Mouse (Mus musculus): ENCODE results near the gene Rab5a. TPM values are rescaled to one million over a fixed set of nuclear protein-coding genes. Genes with fewer than 3 reads are reported as not detected.
A peak's percentile ranks its signal among the peaks of the same experiment; 100 is the strongest.

Rab5a gene
- total and polyA plus RNA-seq, 2 experiments from 2014 or later = 40.5 to 58.1 TPM

DNA sequence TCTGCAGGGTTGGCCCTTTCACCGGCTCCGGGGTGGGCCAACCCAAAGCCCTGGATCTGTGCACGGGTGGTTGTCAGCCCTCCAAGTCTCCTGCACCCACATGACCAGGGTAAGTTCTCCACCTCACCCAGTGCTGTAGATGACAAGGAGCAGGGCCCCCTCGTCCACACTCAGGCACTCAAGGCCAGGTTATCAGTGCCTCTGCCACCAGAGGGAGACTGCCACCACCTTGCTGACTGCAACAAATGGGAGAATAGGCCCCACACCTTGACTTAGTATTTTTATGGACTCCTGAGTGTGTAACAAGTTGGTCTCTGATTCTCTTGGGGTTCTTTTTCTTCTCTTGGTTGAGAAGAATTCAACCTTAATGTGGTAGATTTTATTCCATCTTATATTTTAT, 13.5 kb upstream of the Rab5a start:
- H3K36me3 ChIP-seq (replicated peaks; ENCODE audit: control insufficient read depth, insufficient read depth, low read length) = no peaks in the 10 kb centered on the region
- H3K4me3 ChIP-seq (ENCODE audit: low read depth, low read length) = no peak overlapping the region
- WGBS = 49% methylated on average over 4 of the region's 4 CpGs
- no peaks in the 10 kb centered on the region for H3K9me3 ChIP-seq (replicated peaks; ENCODE audit: control insufficient read depth, low read length)
- no peak overlapping the region for H3K27ac ChIP-seq (ENCODE audit: low read depth)
- DNase-seq (ENCODE audit: low spot score) (no peak), ATAC-seq (ENCODE audit: insufficient read depth, low read depth) (0 out of 2 replicates have a peak, but pooled peaks have one; percentile 20)
- no peak for TF ChIP-seq EP300 (IDR thresholded peaks at IDR 0.05; ENCODE audit: low read depth)
- peak; percentile 37 for TF ChIP-seq CTCF (IDR thresholded peaks at IDR 0.05; ENCODE audit: low read depth)
- no peak overlapping the region for H3K9ac ChIP-seq (replicated peaks; ENCODE audit: low read depth, low read length)
- H3K4me2 ChIP-seq (ENCODE audit: low read depth, low read length) = no peak overlapping the region
- no peaks in the 10 kb centered on the region for H3K4me1 ChIP-seq (ENCODE audit: control insufficient read depth, insufficient read depth)
- H3K27me3 ChIP-seq (ENCODE audit: control insufficient read depth, insufficient read depth, low read length) = no peaks in the 10 kb centered on the region

DNA sequence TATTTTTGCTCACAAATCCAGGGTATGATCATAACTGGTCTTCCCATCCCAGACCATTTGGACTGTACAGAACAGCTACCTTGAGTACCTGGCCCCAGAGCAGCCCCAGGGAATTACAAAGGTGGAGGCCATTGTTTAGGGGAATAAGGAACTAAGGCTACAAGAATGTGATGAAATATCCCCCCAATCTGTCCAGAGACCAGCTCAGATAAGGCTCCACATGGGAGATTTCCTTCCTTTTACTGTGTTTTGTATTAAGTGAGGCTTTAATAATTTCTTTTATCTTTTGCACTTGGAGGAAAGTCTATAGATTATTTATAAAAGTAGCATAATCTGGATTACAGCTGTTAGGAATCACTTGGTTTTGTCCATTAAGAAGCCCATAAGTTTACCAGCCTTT, 10.3 kb upstream of the Rab5a start:
- no peaks in the 10 kb centered on the region for H3K4me1 ChIP-seq (ENCODE audit: control insufficient read depth, insufficient read depth)
- no peaks in the 10 kb centered on the region for H3K27me3 ChIP-seq (ENCODE audit: control insufficient read depth, insufficient read depth, low read length)

DNA sequence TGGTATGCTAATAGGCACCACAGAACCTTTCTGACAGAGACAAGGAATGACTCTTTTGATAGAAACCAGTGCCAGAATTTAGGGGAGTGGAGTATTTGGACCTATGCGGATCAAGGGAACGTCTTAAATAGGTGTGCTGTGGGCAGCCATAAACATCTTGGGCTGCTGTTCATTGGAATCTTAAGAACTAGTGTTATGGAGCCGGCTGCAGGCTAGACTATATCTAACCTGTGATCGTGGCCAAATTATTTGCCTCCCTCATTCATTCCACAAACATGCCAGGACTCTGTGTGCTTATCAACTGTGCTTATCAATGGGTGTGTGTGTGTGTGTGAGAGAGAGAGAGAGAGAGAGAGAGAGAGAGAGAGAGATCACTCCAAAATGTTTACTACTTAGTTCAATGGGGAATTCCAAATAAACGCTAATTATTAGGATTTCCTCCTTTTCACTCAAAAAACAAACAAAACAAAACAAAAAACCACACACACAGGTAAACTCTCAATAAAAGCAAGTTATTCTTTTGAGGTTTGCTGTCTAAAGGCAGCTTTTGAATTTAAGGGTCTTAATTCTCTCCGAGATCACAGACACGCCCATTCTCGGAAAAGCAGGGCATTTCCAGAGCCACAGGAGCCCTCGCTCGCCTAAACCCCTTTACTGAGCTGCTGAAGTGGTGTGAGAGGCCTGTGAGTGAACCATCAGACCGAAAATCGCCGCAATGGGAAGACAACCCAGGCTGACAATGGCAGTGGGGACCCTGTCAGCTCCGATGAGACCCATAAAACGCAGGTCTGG, 772 bp upstream of the Rab5a start:
- 5% methylated on average over 15 of the region's 15 CpGs for WGBS
- Histone ChIP-seq H3K4me2 (ENCODE audit: low read depth, low read length) (peak overlapping the region; percentile 91), H3K27ac (ENCODE audit: low read depth) (peak overlapping the region; percentile 100), H3K4me1 (ENCODE audit: control insufficient read depth, insufficient read depth) (peaks cover 15% of the 10 kb centered on the region), H3K36me3 (replicated peaks; ENCODE audit: control insufficient read depth, insufficient read depth, low read length) (no peaks in the 10 kb centered on the region), H3K9ac (replicated peaks; ENCODE audit: low read depth, low read length) (peak overlapping the region; percentile 97), H3K9me3 (replicated peaks; ENCODE audit: control insufficient read depth, low read length) (no peaks in the 10 kb centered on the region), H3K27me3 (ENCODE audit: control insufficient read depth, insufficient read depth, low read length) (no peaks in the 10 kb centered on the region), H3K4me3 (ENCODE audit: low read depth, low read length) (peak overlapping the region; percentile 97)
- TF ChIP-seq CTCF (IDR thresholded peaks at IDR 0.05; ENCODE audit: low read depth) (no peak), EP300 (IDR thresholded peaks at IDR 0.05; ENCODE audit: low read depth) (no peak)
- peak; percentile 26; the same call in 1 of the 2 replicates for ATAC-seq (ENCODE audit: insufficient read depth, low read depth)
- DNase-seq (ENCODE audit: low spot score) = peak; percentile 22

More for the DNA sequence above, 10.3 kb upstream of the Rab5a start:
- no peak overlapping the region for H3K4me2 ChIP-seq (ENCODE audit: low read depth, low read length)
- H3K27ac ChIP-seq (ENCODE audit: low read depth) = no peak overlapping the region
- H3K4me3 ChIP-seq (ENCODE audit: low read depth, low read length) = no peak overlapping the region
- no peak for TF ChIP-seq CTCF (IDR thresholded peaks at IDR 0.05; ENCODE audit: low read depth)
- ATAC-seq (ENCODE audit: insufficient read depth, low read depth) (no peak), DNase-seq (ENCODE audit: low spot score) (no peak)
- H3K9me3 ChIP-seq (replicated peaks; ENCODE audit: control insufficient read depth, low read length) = no peaks in the 10 kb centered on the region
- H3K9ac ChIP-seq (replicated peaks; ENCODE audit: low read depth, low read length) = no peak overlapping the region
- no peaks in the 10 kb centered on the region for H3K36me3 ChIP-seq (replicated peaks; ENCODE audit: control insufficient read depth, insufficient read depth, low read length)

DNA sequence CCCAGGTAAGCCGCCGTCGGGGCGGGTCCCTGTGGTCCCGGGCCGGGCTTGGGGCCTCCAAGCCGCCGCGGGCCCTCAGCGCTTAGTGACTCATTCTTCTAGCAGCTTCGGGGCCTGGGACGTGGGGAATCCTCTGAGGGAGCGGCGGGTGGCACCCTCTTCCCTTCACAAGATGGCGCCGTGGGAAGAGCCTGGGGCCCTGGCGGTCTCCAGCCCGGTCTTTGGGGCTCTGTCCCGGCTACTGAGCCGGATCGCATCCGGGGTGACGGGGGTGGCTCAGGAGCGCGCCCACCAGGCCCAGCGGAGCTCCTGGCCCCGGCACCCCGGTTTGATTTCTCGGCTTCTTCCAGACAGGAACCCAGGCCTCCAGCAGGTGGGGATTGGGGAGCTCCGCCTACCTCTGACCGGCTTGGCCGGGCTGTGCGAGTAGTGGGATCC, 589 bp downstream of the Rab5a start:
- Histone ChIP-seq H3K27ac (ENCODE audit: low read depth) (peak overlapping the region; percentile 100), H3K36me3 (replicated peaks; ENCODE audit: control insufficient read depth, insufficient read depth, low read length) (peaks cover 4% of the 10 kb centered on the region; the same call in 1 of the 2 replicates), H3K27me3 (ENCODE audit: control insufficient read depth, insufficient read depth, low read length) (no peaks in the 10 kb centered on the region), H3K9ac (replicated peaks; ENCODE audit: low read depth, low read length) (peak overlapping the region; percentile 97), H3K4me3 (ENCODE audit: low read depth, low read length) (peak overlapping the region; percentile 97), H3K4me1 (ENCODE audit: control insufficient read depth, insufficient read depth) (peaks cover 15% of the 10 kb centered on the region), H3K4me2 (ENCODE audit: low read depth, low read length) (peak overlapping the region; percentile 91), H3K9me3 (replicated peaks; ENCODE audit: control insufficient read depth, low read length) (no peaks in the 10 kb centered on the region)
- TF ChIP-seq CTCF (IDR thresholded peaks at IDR 0.05; ENCODE audit: low read depth) (no peak), EP300 (IDR thresholded peaks at IDR 0.05; ENCODE audit: low read depth) (no peak)
- DNase-seq (ENCODE audit: low spot score) = peak; percentile 51
- WGBS = under 1% methylated on average over 32 of the region's 33 CpGs
- ATAC-seq (ENCODE audit: insufficient read depth, low read depth) = peak; percentile 19

DNA sequence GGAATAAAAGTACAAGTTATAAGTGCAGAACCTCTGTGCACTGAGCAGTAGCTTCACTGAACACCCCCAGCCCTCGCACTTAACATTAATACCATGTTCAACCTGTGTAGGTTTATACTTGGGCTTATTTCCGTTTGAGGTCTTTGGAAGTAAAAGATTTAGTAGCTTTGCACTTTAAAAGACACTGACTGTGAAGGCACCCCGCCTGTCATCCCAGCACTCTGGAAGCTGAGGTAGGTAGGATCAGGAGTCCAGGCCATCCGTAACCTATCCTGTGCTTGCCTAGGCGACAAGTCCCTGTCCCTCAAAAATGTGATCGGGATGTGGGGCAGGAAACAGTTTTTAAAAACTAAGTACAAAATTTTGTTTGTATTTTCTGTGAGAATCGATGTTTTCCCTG, 1.4 kb downstream of the Rab5a start:
- H3K9me3 ChIP-seq (replicated peaks; ENCODE audit: control insufficient read depth, low read length) = no peaks in the 10 kb centered on the region
- H3K4me2 ChIP-seq (ENCODE audit: low read depth, low read length) = peak overlapping the region; percentile 91
- no peak for DNase-seq (ENCODE audit: low spot score)
- H3K4me3 ChIP-seq (ENCODE audit: low read depth, low read length) = peak overlapping the region; percentile 97
- TF ChIP-seq CTCF (IDR thresholded peaks at IDR 0.05; ENCODE audit: low read depth) (no peak), EP300 (IDR thresholded peaks at IDR 0.05; ENCODE audit: low read depth) (no peak)
- no peak for ATAC-seq (ENCODE audit: insufficient read depth, low read depth)
- no peaks in the 10 kb centered on the region for H3K27me3 ChIP-seq (ENCODE audit: control insufficient read depth, insufficient read depth, low read length)
- H3K36me3 ChIP-seq (replicated peaks; ENCODE audit: control insufficient read depth, insufficient read depth, low read length) = peaks cover 9% of the 10 kb centered on the region; the same call in 1 of the 2 replicates
- peaks cover 15% of the 10 kb centered on the region for H3K4me1 ChIP-seq (ENCODE audit: control insufficient read depth, insufficient read depth)
- no peak overlapping the region for H3K27ac ChIP-seq (ENCODE audit: low read depth)
- H3K9ac ChIP-seq (replicated peaks; ENCODE audit: low read depth, low read length) = peak overlapping the region; percentile 97
- 40% methylated on average over 7 of the region's 7 CpGs for WGBS
